9 mouse cellular contexts compared by ENCODE assay signal in genomic region chr11:6465122-6465521, GRCm38 (mm10). TPM values are rescaled to one million over a fixed set of nuclear protein-coding genes. Genes with fewer than 3 reads are reported as not detected.
DNase-seq lines count a peak whose midpoint lies in the region; ATAC-seq and TF ChIP-seq lines count a peak whose summit lies in the region.
"Had no signal": no experiment of that assay in that cellular context is flagged by ENCODE, and none has a peak within 500 bp of the region (broad histone marks: within the 10 kb centered on the region; RNA-seq: fewer than 3 reads in every experiment).

No protein-coding gene starts in this region.

- peak; percentile 56 for TF ChIP-seq CTCF in bone marrow, adult 2 months (IDR thresholded peaks at IDR 0.05; ENCODE audit: control insufficient read depth, insufficient read depth, low read length)

- ATAC-seq in erythroblast, adult 5-6 weeks (replicated peaks; ENCODE audit: low FRiP score, poor library complexity, severe bottlenecking): peak; percentile 92
- ATAC-seq in hindbrain, embryonic 14.5 days (ENCODE audit: low FRiP score): peak; percentile 64; the same call in 1 of the 2 replicates

- H3K27me3 ChIP-seq in hindbrain, embryonic 14.5 days (ENCODE audit: control insufficient read depth, insufficient read depth, low read length): no peaks in the 10 kb centered on the region
- H3K27me3 ChIP-seq: limb, embryonic 12.5 days had no signal

- no peak overlapping the region for H3K27ac ChIP-seq in bone marrow, adult 2 months (ENCODE audit: control insufficient read depth, insufficient read depth, low read depth, low read length, poor library complexity)
- H3K27ac ChIP-seq in hindbrain, embryonic 14.5 days: no peak overlapping the region
- H3K27ac ChIP-seq: limb, embryonic 12.5 days had no signal

- H3K36me3 ChIP-seq in hindbrain, embryonic 14.5 days (replicated peaks; ENCODE audit: control insufficient read depth, insufficient read depth): peaks cover 34% of the 10 kb centered on the region

- 16% methylated on average over 4 of the region's 4 CpGs for WGBS in bone marrow, adult 2 months
- WGBS in hindbrain, embryonic 14.5 days: 24% methylated on average over 4 of the region's 4 CpGs

- H3K4me1 ChIP-seq in bone marrow, adult 2 months (ENCODE audit: control insufficient read depth, insufficient read depth, low read length): no peaks in the 10 kb centered on the region; the same call in 1 of the 2 replicates
- peaks cover 13% of the 10 kb centered on the region for H3K4me1 ChIP-seq in hindbrain, embryonic 14.5 days (replicated peaks; ENCODE audit: control insufficient read depth, insufficient read depth, low read length)

- H3K9ac ChIP-seq in hindbrain, embryonic 14.5 days: no peak overlapping the region
- H3K9ac ChIP-seq: limb, embryonic 12.5 days had no signal

- no peaks in the 10 kb centered on the region for H3K9me3 ChIP-seq in hindbrain, embryonic 14.5 days (ENCODE audit: control insufficient read depth, low read length)
- H3K9me3 ChIP-seq: limb, embryonic 12.5 days had no signal

- TF ChIP-seq POLR2A in bone marrow, adult 2 months (IDR thresholded peaks at IDR 0.05; ENCODE audit: borderline replicate concordance, control insufficient read depth, low read depth, low read length): no peak

- no peak overlapping the region for H3K4me3 ChIP-seq in bone marrow, adult 2 months (replicated peaks; ENCODE audit: control insufficient read depth, low read depth, low read length)
- no peak overlapping the region for H3K4me3 ChIP-seq in hindbrain, embryonic 14.5 days (replicated peaks; ENCODE audit: low read length)
- H3K4me3 ChIP-seq: limb, embryonic 12.5 days had no signal

- DNase-seq in heart, adult 18-20 months: peak; percentile 54 to 66
- no peak for DNase-seq in heart, postnatal 25 days (ENCODE audit: low spot score)
- peak; percentile 86 for DNase-seq in hindbrain, embryonic 14.5 days (ENCODE audit: low spot score)
- DNase-seq in left cerebral cortex, postnatal 25 days (ENCODE audit: low spot score in 2 of 2): peak; percentile 41 to 77
- DNase-seq in mesoderm, embryonic 11.5 days (ENCODE audit: low read depth, low spot score): peak; percentile 80
- DNase-seq in right cerebral cortex, postnatal 4 days: peak; percentile 69

- intact Hi-C loops in heart, postnatal 25 days (cut with DNase I): loop anchor here (5.0 kb wide), 1 partner anchor 62 kb away; no protein-coding TSS in a partner anchor
- intact Hi-C loops in left cerebral cortex, postnatal 25 days (cut with DNase I): loop anchor here (5.0 kb wide), 1 partner anchor 162 kb away; the partner anchor contains the start of gene Tbrg4

- H3K4me2 ChIP-seq in hindbrain, embryonic 14.5 days (replicated peaks): no peak overlapping the region
- H3K4me2 ChIP-seq: limb, embryonic 12.5 days had no signal

RNA-seq across cellular contexts. Expression of gene Purb, which starts 10.6 kb away (rescaled TPM):
- 10 to 100 TPM; 29.5 to 31.0 TPM for total RNA-seq in heart, adult 18-20 months (2021)
- total RNA-seq in heart, postnatal 25 days (2021): 10 to 100 TPM; 34.4 to 36.8 TPM
- polyA plus RNA-seq in bone marrow, adult 2 months (2011; ENCODE audit: insufficient read depth, insufficient read length, low replicate concordance, missing spikeins): 14.7 and 18.0 TPM in 2 replicates
- total RNA-seq in erythroblast, adult 5-6 weeks (2015; ENCODE audit: low replicate concordance): 16.1 and 21.9 TPM in 2 replicates
- 13.0 and 19.0 TPM in 2 replicates for total RNA-seq in erythroblast, adult 5-6 weeks (2017; ENCODE audit: low replicate concordance)
- polyA plus RNA-seq in hindbrain, embryonic 14.5 days (2014; fragmentation: Nextera tagmentation; extraction: Ambion mirVana): 9.8 and 9.9 TPM in 2 replicates
- total RNA-seq in left cerebral cortex, postnatal 25 days (2021): 100 to 1,000 TPM; 294 to 301 TPM

RNA-seq across cellular contexts. Expression of gene H2afv, which starts 20.9 kb away (rescaled TPM):
- total RNA-seq in heart, adult 18-20 months (2021): 10 to 100 TPM; 71.4 to 86.8 TPM
- total RNA-seq in heart, postnatal 25 days (2021): 10 to 100 TPM; 67.7 to 69.4 TPM
- polyA plus RNA-seq in bone marrow, adult 2 months (2011; ENCODE audit: insufficient read depth, insufficient read length, low replicate concordance, missing spikeins): 139 and 217 TPM in 2 replicates
- 53.3 and 54.0 TPM in 2 replicates for total RNA-seq in erythroblast, adult 5-6 weeks (2015; ENCODE audit: low replicate concordance)
- 32.3 and 44.9 TPM in 2 replicates for total RNA-seq in erythroblast, adult 5-6 weeks (2017; ENCODE audit: low replicate concordance)
- polyA plus RNA-seq in hindbrain, embryonic 14.5 days (2014; fragmentation: Nextera tagmentation; extraction: Ambion mirVana): 239 and 249 TPM in 2 replicates
- 10 to 100 TPM; 32.3 to 32.6 TPM for total RNA-seq in left cerebral cortex, postnatal 25 days (2021)

RNA-seq across cellular contexts. Expression of gene Ppia, which starts 49.9 kb away (rescaled TPM):
- total RNA-seq in heart, adult 18-20 months (2021): 100 to 1,000 TPM; 304 to 366 TPM
- 100 to 1,000 TPM; 316 to 357 TPM for total RNA-seq in heart, postnatal 25 days (2021)
- 659 and 720 TPM in 2 replicates for polyA plus RNA-seq in bone marrow, adult 2 months (2011; ENCODE audit: insufficient read depth, insufficient read length, low replicate concordance, missing spikeins)
- total RNA-seq in erythroblast, adult 5-6 weeks (2015; ENCODE audit: low replicate concordance): 1,176 and 1,185 TPM in 2 replicates
- 351 and 513 TPM in 2 replicates for total RNA-seq in erythroblast, adult 5-6 weeks (2017; ENCODE audit: low replicate concordance)
- 4,304 and 4,427 TPM in 2 replicates for polyA plus RNA-seq in hindbrain, embryonic 14.5 days (2014; fragmentation: Nextera tagmentation; extraction: Ambion mirVana)
- 1,000 to 10,000 TPM; 1,922 to 2,079 TPM for total RNA-seq in left cerebral cortex, postnatal 25 days (2021)

RNA-seq across cellular contexts. Expression of gene Myo1g, which starts 55.6 kb away (rescaled TPM):
- total RNA-seq in heart, adult 18-20 months (2021): 1 to 10 TPM; 1.6 to 2.9 TPM
- 1 to 10 TPM; 1.5 to 2.4 TPM for total RNA-seq in heart, postnatal 25 days (2021)
- 37.2 and 95.8 TPM in 2 replicates for polyA plus RNA-seq in bone marrow, adult 2 months (2011; ENCODE audit: insufficient read depth, insufficient read length, low replicate concordance, missing spikeins)
- total RNA-seq in erythroblast, adult 5-6 weeks (2015; ENCODE audit: low replicate concordance): 19.2 and 20.8 TPM in 2 replicates
- 18.7 and 20.8 TPM in 2 replicates for total RNA-seq in erythroblast, adult 5-6 weeks (2017; ENCODE audit: low replicate concordance)
- 0.31 and 0.74 TPM in 2 replicates for polyA plus RNA-seq in hindbrain, embryonic 14.5 days (2014; fragmentation: Nextera tagmentation; extraction: Ambion mirVana)
- total RNA-seq in left cerebral cortex, postnatal 25 days (2021): 1 to 10 TPM in 1 of 2 experiments, under 1 TPM in 1; 0.32 to 1.3 TPM

Comparison
In these comparisons a context has a peak if more than half of its experiments do, and no peak if none do; other contexts are left out.
1. RNA of gene Purb, which starts 10.6 kb away (total RNA-seq): 294 to 301 TPM in left cerebral cortex, postnatal 25 days; 34.4 to 36.8 TPM in heart, postnatal 25 days, 29.5 to 31.0 TPM in heart, adult 18-20 months and 13.0 to 21.9 TPM in erythroblast, adult 5-6 weeks; every median in the first group is over 4 times any median in the second.